In the genomic region with DNA sequence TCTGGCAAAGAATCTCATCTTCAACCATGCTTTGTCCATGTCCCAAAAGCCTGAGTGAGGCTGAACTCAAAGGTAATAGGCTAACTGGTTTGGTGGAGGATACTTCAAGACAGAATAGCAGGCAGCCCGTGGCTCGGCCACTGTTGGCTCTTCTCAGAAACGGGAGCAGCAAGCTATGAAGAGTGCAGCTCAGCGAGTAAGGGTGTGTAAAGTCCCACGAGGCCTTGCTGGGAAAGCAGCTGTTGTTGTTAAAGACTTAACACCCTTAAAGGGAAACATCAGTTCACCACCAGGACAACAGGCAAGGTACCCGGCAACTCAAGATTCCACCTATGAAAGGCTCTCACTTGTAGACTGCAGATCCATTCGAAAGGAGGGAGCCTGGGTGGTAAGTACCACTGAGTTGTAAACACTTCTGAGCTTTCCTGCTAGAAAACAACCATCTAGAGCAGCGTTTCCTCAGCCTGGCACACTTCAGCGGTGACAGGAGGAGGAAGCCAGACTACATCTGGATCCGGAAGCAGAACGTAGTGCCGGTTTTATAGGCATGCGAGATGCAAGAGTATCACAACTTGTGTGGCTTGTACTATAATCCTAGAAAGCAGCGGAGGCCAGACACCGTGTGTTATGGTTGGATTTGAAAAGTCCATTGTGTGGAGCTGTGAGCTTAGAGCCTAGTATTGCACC, we compare ENCODE assay signal across 23 mouse cellular contexts. TPM values are rescaled to one million over a fixed set of nuclear protein-coding genes. Genes with fewer than 3 reads are reported as not detected.
A peak's percentile ranks its signal among the peaks of the same experiment; 100 is the strongest.
DNase-seq lines count a peak whose midpoint lies in the region; ATAC-seq and TF ChIP-seq lines count a peak whose summit lies in the region.
"Had no signal": no experiment of that assay in that cellular context is flagged by ENCODE, and none has a peak within 500 bp of the region (broad histone marks: within the 10 kb centered on the region; RNA-seq: fewer than 3 reads in every experiment).

No protein-coding gene starts in this region.

- TF ChIP-seq CTCF in bone marrow, adult 2 months (IDR thresholded peaks at IDR 0.05; ENCODE audit: control insufficient read depth, insufficient read depth, low read length), result no peak

- TF ChIP-seq POLR2A in bone marrow, adult 2 months (IDR thresholded peaks at IDR 0.05; ENCODE audit: borderline replicate concordance, control insufficient read depth, low read depth, low read length), result no peak

- H3K4me1 ChIP-seq in bone marrow, adult 2 months (ENCODE audit: control insufficient read depth, insufficient read depth, low read length), result no peaks in the 10 kb centered on the region; the same call in 1 of the 2 replicates
- H3K4me1 ChIP-seq: hindbrain, embryonic 13.5 days; midbrain, embryonic 12.5 days had no signal

- H3K4me3 ChIP-seq in bone marrow, adult 2 months (replicated peaks; ENCODE audit: control insufficient read depth, low read depth, low read length), result no peak overlapping the region
- H3K4me3 ChIP-seq: embryonic facial prominence, embryonic 12.5 days; heart, adult 2 months; hindbrain, embryonic 13.5 days; limb, embryonic 10.5 days; midbrain, embryonic 12.5 days had no signal

- peak overlapping the region; percentile 41 for H3K27ac ChIP-seq in bone marrow, adult 2 months (ENCODE audit: control insufficient read depth, insufficient read depth, low read depth, low read length, poor library complexity)
- H3K27ac ChIP-seq: embryonic facial prominence, embryonic 12.5 days; heart, adult 2 months; hindbrain, embryonic 13.5 days; limb, embryonic 10.5 days; midbrain, embryonic 12.5 days had no signal

- WGBS in bone marrow, adult 2 months, result 22% methylated on average over 15 of the region's 15 CpGs

- ATAC-seq in megakaryocyte, adult 5-6 weeks (ENCODE audit: poor library complexity, severe bottlenecking), result peak; percentile 22; the same call in 1 of the 2 replicates
- ATAC-seq: forebrain, postnatal 0 days had no signal

- peak; percentile 18 for DNase-seq in thymus, postnatal 0 days (ENCODE audit: low spot score)
- DNase-seq in thymus, postnatal 36 days, result no peak
- no peak for DNase-seq in urinary bladder, postnatal 14 days (ENCODE audit: low spot score)
- no peak for DNase-seq in adrenal gland, adult 2 months
- no peak for DNase-seq in right cerebral cortex, postnatal 36 days (ENCODE audit: low spot score in 2 of 2)
- DNase-seq: adrenal gland, postnatal 36 days; cerebellum, adult 11 months; cerebellum, postnatal 10 days; forebrain, postnatal 0 days; gastrocnemius, postnatal 25 days; heart, adult 2 months; kidney, adult 8-10 months; kidney, postnatal 10 days; lung, postnatal 10 days; retina, postnatal 1 day; right cerebral cortex, postnatal 4 days; thymus, postnatal 4 days had no signal

RNA-seq across cellular contexts. Expression of a gene that starts 11.7 kb away (rescaled TPM):
- polyA plus RNA-seq in thymus, postnatal 0 days (2015; fragmentation: Nextera tagmentation; extraction: Ambion mirVana), result 11.3 and 14.1 TPM in 2 replicates
- 3.0 and 10.2 TPM in 2 replicates for polyA plus RNA-seq in bone marrow, adult 2 months (2011; ENCODE audit: insufficient read depth, insufficient read length, low replicate concordance, missing spikeins)
- total RNA-seq in megakaryocyte, adult 5-6 weeks (2015), result 44.4 and 49.1 TPM in 2 replicates
- total RNA-seq in megakaryocyte, adult 5-6 weeks (2017), result 39.6 and 42.3 TPM in 2 replicates
- 10 to 100 TPM in 1 of 2 experiments, under 1 TPM in 1; 0.52 to 10.9 TPM for total RNA-seq in adrenal gland, adult 2 months (2021)
- polyA plus RNA-seq in adrenal gland, adult 2 months (2012; rRNA removed), result 5.0 and 143 TPM in 2 replicates

RNA-seq across cellular contexts. Expression of a gene that starts 44.3 kb away (rescaled TPM):
- 44.8 and 45.7 TPM in 2 replicates for polyA plus RNA-seq in thymus, postnatal 0 days (2015; fragmentation: Nextera tagmentation; extraction: Ambion mirVana)
- 27.5 and 41.1 TPM in 2 replicates for polyA plus RNA-seq in bone marrow, adult 2 months (2011; ENCODE audit: insufficient read depth, insufficient read length, low replicate concordance, missing spikeins)
- 85.5 and 103 TPM in 2 replicates for total RNA-seq in megakaryocyte, adult 5-6 weeks (2015)
- total RNA-seq in megakaryocyte, adult 5-6 weeks (2017), result 91.0 and 123 TPM in 2 replicates
- total RNA-seq in adrenal gland, adult 2 months (2021), result 10 to 100 TPM; 69.7 to 78.1 TPM
- polyA plus RNA-seq in adrenal gland, adult 2 months (2012; rRNA removed), result 250 and 286 TPM in 2 replicates

RNA-seq across cellular contexts. Expression of a gene that starts 59.9 kb away (rescaled TPM):
- 1.7 and 2.1 TPM in 2 replicates for polyA plus RNA-seq in thymus, postnatal 0 days (2015; fragmentation: Nextera tagmentation; extraction: Ambion mirVana)
- polyA plus RNA-seq in bone marrow, adult 2 months (2011; ENCODE audit: insufficient read depth, insufficient read length, low replicate concordance, missing spikeins), result 10.9 and 31.9 TPM in 2 replicates
- 10.7 and 12.2 TPM in 2 replicates for total RNA-seq in megakaryocyte, adult 5-6 weeks (2015)
- 26.1 and 30.9 TPM in 2 replicates for total RNA-seq in megakaryocyte, adult 5-6 weeks (2017)
- 1 to 10 TPM; 3.1 to 6.0 TPM for total RNA-seq in adrenal gland, adult 2 months (2021)
- 1.3 and 2.3 TPM in 2 replicates for polyA plus RNA-seq in adrenal gland, adult 2 months (2012; rRNA removed)
